Mouse (Mus musculus): ENCODE data around the gene Rassf2. TPM values are rescaled to one million over a fixed set of nuclear protein-coding genes. Genes with fewer than 3 reads are reported as not detected.

Gene Rassf2
- 24.7 and 80.4 TPM in 2 replicates for polyA plus RNA-seq (2012; rRNA removed; ENCODE audit: low replicate concordance)

GRCm38 (mm10) chr2:132029646-132030417, at the start of gene Rassf2:
Gene Rassf2 (minus strand): TSS chr2:132030258.

GRCm38 (mm10) chr2:131950598-131951095, 79.4 kb downstream of the Rassf2 start, which contains the start of gene Prnd:
Gene Prnd (plus strand): TSS chr2:131950861.

Other genes with a start within 250 kb of the Rassf2 start
- gene Erv3, start 170.5 kb downstream of the Rassf2 start, polyA plus RNA-seq (2012; rRNA removed; ENCODE audit: low replicate concordance), result 0.03 TPM in 1 of 2 replicates, not detected in the other
- 165 and 435 TPM in 2 replicates for gene Prnp, start 120.3 kb downstream of the Rassf2 start, polyA plus RNA-seq (2012; rRNA removed; ENCODE audit: low replicate concordance)
- not detected in 2 replicates for gene Prn, start 120.3 kb downstream of the Rassf2 start, polyA plus RNA-seq (2012; rRNA removed; ENCODE audit: low replicate concordance)
- gene Prnd, start 79.4 kb downstream of the Rassf2 start, polyA plus RNA-seq (2012; rRNA removed; ENCODE audit: low replicate concordance), result 12.8 and 14.2 TPM in 2 replicates
- gene Slc23a2, start 114.8 kb upstream of the Rassf2 start, polyA plus RNA-seq (2012; rRNA removed; ENCODE audit: low replicate concordance), result 20.1 and 31.6 TPM in 2 replicates
- 65.8 and 82.0 TPM in 2 replicates for gene Tmem230, start 217.5 kb upstream of the Rassf2 start, polyA plus RNA-seq (2012; rRNA removed; ENCODE audit: low replicate concordance)
- gene Pcna, start 223.1 kb upstream of the Rassf2 start, polyA plus RNA-seq (2012; rRNA removed; ENCODE audit: low replicate concordance), result 41.9 and 87.8 TPM in 2 replicates
- 45.7 and 50.4 TPM in 2 replicates for gene Cds2, start 232.9 kb upstream of the Rassf2 start, polyA plus RNA-seq (2012; rRNA removed; ENCODE audit: low replicate concordance)

Data from subcutaneous adipose tissue, adult 2 months (tissue).